Mouse (Mus musculus): ENCODE data around the gene Ak6. TPM values are rescaled to one million over a fixed set of nuclear protein-coding genes. Genes with fewer than 3 reads are reported as not detected.

Ak6 gene
- polyA plus RNA-seq, 1 experiment from 2014 or later = 328 TPM

DNA sequence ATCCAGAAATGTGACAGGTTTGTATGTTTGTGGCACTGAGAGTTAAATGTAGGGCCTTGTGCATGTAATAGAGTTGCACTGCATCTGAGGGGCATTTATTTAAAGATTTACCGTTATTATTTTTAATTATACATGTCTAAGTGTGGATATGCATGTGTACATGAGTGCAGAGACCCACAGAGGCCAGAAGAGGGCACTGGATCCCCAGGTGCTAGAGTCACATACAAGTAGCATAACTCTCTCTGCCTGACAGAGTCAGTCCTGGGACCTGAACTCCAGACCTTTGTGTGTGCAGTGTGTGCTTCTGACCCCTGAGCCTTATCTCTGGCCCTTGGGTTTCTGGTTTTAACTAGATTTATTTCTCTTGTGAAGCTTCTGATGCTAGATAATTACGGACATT is 33.6 kb downstream of the Ak6 start:
- Histone ChIP-seq H3K27ac (ENCODE audit: low read depth, low read length) (no peak overlapping the region), H3K36me3 (ENCODE audit: control insufficient read depth, insufficient read depth, low read length) (no peaks in the 10 kb centered on the region), H3K4me1 (replicated peaks; ENCODE audit: control insufficient read depth, insufficient read depth, low read length) (no peaks in the 10 kb centered on the region), H3K9ac (ENCODE audit: low read depth, low read length) (no peak overlapping the region), H3K4me3 (ENCODE audit: low read depth, low read length) (no peak overlapping the region), H3K9me3 (ENCODE audit: control insufficient read depth, low read length) (no peaks in the 10 kb centered on the region), H3K27me3 (replicated peaks; ENCODE audit: control insufficient read depth, insufficient read depth, low read length) (no peaks in the 10 kb centered on the region), H3K4me2 (no peak overlapping the region)
- WGBS = 49% methylated on average over 2 of the region's 2 CpGs
- DNase-seq (ENCODE audit: low spot score) = no peak
- ATAC-seq (replicated peaks; ENCODE audit: low FRiP score) = no peak

DNA sequence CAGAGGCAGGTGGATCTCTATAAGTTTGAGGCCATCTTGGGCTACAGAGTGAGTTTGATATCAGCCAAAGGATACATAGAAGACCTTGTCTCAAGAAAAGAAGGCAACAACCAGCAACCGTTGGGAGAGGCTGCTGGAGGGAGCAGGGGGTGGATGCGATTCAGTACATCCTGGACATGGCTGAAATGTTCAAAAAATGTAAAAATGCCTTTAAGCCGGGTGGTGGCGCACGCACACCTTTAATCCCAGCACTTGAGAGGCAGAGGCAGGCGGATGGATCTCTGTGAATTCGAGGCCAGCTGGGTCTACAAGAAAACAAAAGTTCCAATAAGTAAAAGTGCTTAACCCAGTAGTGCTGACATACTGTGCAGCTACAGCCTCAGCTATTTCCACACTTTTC is 36.7 kb downstream of the Ak6 start:
- no peak for ATAC-seq (replicated peaks; ENCODE audit: low FRiP score)
- 64% methylated on average over 7 of the region's 7 CpGs for WGBS
- H3K4me2 ChIP-seq = no peak overlapping the region
- no peaks in the 10 kb centered on the region for H3K9me3 ChIP-seq (ENCODE audit: control insufficient read depth, low read length)
- no peaks in the 10 kb centered on the region for H3K36me3 ChIP-seq (ENCODE audit: control insufficient read depth, insufficient read depth, low read length)
- H3K27me3 ChIP-seq (replicated peaks; ENCODE audit: control insufficient read depth, insufficient read depth, low read length) = no peaks in the 10 kb centered on the region
- DNase-seq (ENCODE audit: low spot score) = no peak
- H3K4me1 ChIP-seq (replicated peaks; ENCODE audit: control insufficient read depth, insufficient read depth, low read length) = no peaks in the 10 kb centered on the region
- no peak overlapping the region for H3K9ac ChIP-seq (ENCODE audit: low read depth, low read length)
- no peak overlapping the region for H3K27ac ChIP-seq (ENCODE audit: low read depth, low read length)
- H3K4me3 ChIP-seq (ENCODE audit: low read depth, low read length) = no peak overlapping the region

DNA sequence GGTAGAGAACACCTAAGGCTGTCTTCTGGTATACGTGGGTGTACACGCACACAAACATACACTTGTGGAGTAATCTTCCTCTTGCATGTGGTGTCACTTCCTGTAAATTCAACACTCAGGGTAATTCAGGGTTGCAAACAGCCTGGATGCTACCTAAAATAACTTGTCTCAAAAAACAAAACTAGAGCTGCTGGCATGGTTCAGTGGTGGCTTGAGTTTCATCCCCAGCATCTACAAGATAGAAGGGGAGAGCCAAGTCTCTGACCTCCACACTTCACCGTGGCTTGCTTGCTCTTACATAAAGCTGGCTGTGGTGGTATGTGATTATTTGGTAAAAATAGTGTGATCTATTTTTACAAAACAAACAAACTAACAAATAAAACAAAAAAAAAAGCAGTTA is 46.8 kb downstream of the Ak6 start:
- Histone ChIP-seq H3K9me3 (ENCODE audit: control insufficient read depth, low read length) (no peaks in the 10 kb centered on the region), H3K4me2 (no peak overlapping the region), H3K4me3 (ENCODE audit: low read depth, low read length) (no peak overlapping the region), H3K4me1 (replicated peaks; ENCODE audit: control insufficient read depth, insufficient read depth, low read length) (no peaks in the 10 kb centered on the region), H3K36me3 (ENCODE audit: control insufficient read depth, insufficient read depth, low read length) (peaks cover 11% of the 10 kb centered on the region; the same call in 1 of the 2 replicates), H3K27ac (ENCODE audit: low read depth, low read length) (no peak overlapping the region), H3K27me3 (replicated peaks; ENCODE audit: control insufficient read depth, insufficient read depth, low read length) (no peaks in the 10 kb centered on the region), H3K9ac (ENCODE audit: low read depth, low read length) (no peak overlapping the region)
- ATAC-seq (replicated peaks; ENCODE audit: low FRiP score) (no peak), DNase-seq (ENCODE audit: low spot score) (no peak)
- 75% methylated on average over 3 of the region's 3 CpGs for whole genome bisulfite sequencing

DNA sequence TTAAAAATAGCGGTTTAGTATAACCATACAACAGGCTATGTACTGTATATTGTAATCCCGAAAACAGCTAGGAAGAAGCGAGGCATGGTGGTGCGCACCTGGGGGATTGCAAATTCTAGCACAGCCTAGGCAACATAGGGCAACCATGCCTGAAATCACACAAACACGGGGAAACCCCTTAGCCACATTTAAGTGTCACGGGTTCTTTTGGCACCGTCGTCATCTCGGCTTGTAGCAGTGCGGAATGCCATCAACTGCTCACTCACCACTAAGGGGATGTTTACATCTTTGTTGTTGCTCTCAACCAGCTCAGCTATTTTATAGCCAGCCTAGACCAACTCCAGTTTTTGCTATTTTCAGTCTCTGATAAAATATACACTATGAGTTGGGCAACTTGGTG is 48.1 kb downstream of the Ak6 start:
- Histone ChIP-seq H3K9me3 (ENCODE audit: control insufficient read depth, low read length) (no peaks in the 10 kb centered on the region), H3K9ac (ENCODE audit: low read depth, low read length) (no peak overlapping the region), H3K4me3 (ENCODE audit: low read depth, low read length) (no peak overlapping the region), H3K27me3 (replicated peaks; ENCODE audit: control insufficient read depth, insufficient read depth, low read length) (no peaks in the 10 kb centered on the region), H3K4me1 (replicated peaks; ENCODE audit: control insufficient read depth, insufficient read depth, low read length) (no peaks in the 10 kb centered on the region), H3K36me3 (ENCODE audit: control insufficient read depth, insufficient read depth, low read length) (peaks cover 22% of the 10 kb centered on the region), H3K4me2 (no peak overlapping the region), H3K27ac (ENCODE audit: low read depth, low read length) (no peak overlapping the region)
- WGBS = 95% methylated on average over 10 of the region's 10 CpGs
- DNase-seq (ENCODE audit: low spot score) (no peak), ATAC-seq (replicated peaks; ENCODE audit: low FRiP score) (no peak)

DNA sequence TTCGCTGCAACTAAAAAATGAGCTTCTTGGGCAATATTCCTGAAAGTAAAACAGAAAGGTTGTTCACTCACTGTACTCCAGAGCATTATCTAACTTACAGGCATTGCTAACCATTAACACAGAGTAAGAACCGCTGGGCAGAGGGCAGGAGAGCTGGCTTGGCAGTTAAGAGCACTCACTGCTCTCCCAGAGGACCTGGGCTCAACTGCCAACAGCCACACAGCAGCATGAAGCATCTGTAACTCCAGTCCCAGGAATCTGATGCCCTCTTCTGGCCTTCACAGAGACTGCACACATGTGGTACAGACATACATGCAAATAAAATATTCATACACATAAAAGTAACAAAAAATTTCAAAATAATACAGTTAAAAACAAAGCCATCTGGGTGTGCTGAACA is 52.7 kb downstream of the Ak6 start:
- no peak overlapping the region for H3K4me2 ChIP-seq
- WGBS = 93% methylated on average over 2 of the region's 2 CpGs
- no peak; the same call in 1 of the 2 replicates for ATAC-seq (replicated peaks; ENCODE audit: low FRiP score)
- no peak overlapping the region for H3K27ac ChIP-seq (ENCODE audit: low read depth, low read length)
- H3K27me3 ChIP-seq (replicated peaks; ENCODE audit: control insufficient read depth, insufficient read depth, low read length) = no peaks in the 10 kb centered on the region
- H3K4me1 ChIP-seq (replicated peaks; ENCODE audit: control insufficient read depth, insufficient read depth, low read length) = no peaks in the 10 kb centered on the region
- H3K9me3 ChIP-seq (ENCODE audit: control insufficient read depth, low read length) = no peaks in the 10 kb centered on the region
- no peak for DNase-seq (ENCODE audit: low spot score)
- H3K4me3 ChIP-seq (ENCODE audit: low read depth, low read length) = no peak overlapping the region
- no peak overlapping the region for H3K9ac ChIP-seq (ENCODE audit: low read depth, low read length)
- H3K36me3 ChIP-seq (ENCODE audit: control insufficient read depth, insufficient read depth, low read length) = peaks cover 52% of the 10 kb centered on the region

DNA sequence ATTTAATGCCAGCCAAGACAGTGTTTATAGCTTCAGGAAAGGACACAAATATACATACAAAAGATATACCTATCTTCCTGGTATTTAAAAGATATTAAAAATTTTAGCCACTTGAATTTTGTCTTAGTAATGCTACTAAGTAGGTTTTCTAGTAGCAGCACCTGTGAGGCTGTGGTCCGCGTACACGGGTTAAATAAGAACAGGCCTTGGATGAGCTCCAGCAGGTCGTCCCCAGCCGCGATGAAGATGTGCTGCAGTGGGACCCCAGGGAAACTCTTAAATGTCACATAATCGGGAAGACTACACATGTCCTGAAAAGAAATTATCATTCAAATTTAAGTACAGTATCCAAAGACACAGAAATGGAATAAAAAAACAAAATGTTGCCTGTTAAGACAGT is 55.4 kb downstream of the Ak6 start:
- no peak overlapping the region for H3K9ac ChIP-seq (ENCODE audit: low read depth, low read length)
- no peak for ATAC-seq (replicated peaks; ENCODE audit: low FRiP score)
- peaks cover 56% of the 10 kb centered on the region for H3K36me3 ChIP-seq (ENCODE audit: control insufficient read depth, insufficient read depth, low read length)
- H3K27ac ChIP-seq (ENCODE audit: low read depth, low read length) = no peak overlapping the region
- WGBS = 94% methylated on average over 7 of the region's 7 CpGs
- no peak for DNase-seq (ENCODE audit: low spot score)
- H3K27me3 ChIP-seq (replicated peaks; ENCODE audit: control insufficient read depth, insufficient read depth, low read length) = no peaks in the 10 kb centered on the region
- H3K4me2 ChIP-seq = no peak overlapping the region
- H3K4me1 ChIP-seq (replicated peaks; ENCODE audit: control insufficient read depth, insufficient read depth, low read length) = no peaks in the 10 kb centered on the region
- H3K4me3 ChIP-seq (ENCODE audit: low read depth, low read length) = no peak overlapping the region
- H3K9me3 ChIP-seq (ENCODE audit: control insufficient read depth, low read length) = no peaks in the 10 kb centered on the region

DNA sequence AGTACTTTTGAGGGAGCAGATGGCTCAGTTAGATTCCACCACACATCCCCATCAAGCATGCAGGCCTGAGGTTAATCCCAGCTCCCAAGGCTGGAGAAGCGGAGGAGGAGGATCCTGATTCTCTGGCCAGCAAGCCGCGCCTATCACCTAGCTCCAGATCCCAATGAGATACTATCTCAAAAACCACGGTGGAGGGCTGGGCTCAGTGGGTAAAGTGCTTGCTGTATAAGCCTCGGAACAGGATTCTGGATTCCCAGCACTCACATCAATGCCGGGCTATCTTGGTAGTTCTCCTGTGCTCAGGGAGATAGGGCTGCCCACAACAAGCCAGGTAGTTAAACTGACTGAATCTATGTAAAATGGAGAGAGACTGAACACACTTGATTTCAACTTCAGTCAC is 64.7 kb downstream of the Ak6 start:
- Histone ChIP-seq H3K27ac (ENCODE audit: low read depth, low read length) (no peak overlapping the region), H3K9me3 (ENCODE audit: control insufficient read depth, low read length) (no peaks in the 10 kb centered on the region), H3K9ac (ENCODE audit: low read depth, low read length) (no peak overlapping the region), H3K4me2 (no peak overlapping the region), H3K27me3 (replicated peaks; ENCODE audit: control insufficient read depth, insufficient read depth, low read length) (no peaks in the 10 kb centered on the region), H3K4me1 (replicated peaks; ENCODE audit: control insufficient read depth, insufficient read depth, low read length) (no peaks in the 10 kb centered on the region), H3K36me3 (ENCODE audit: control insufficient read depth, insufficient read depth, low read length) (peaks cover 34% of the 10 kb centered on the region), H3K4me3 (ENCODE audit: low read depth, low read length) (no peak overlapping the region)
- no peak for DNase-seq (ENCODE audit: low spot score)
- ATAC-seq (replicated peaks; ENCODE audit: low FRiP score) = no peak
- WGBS = 79% methylated on average over 6 of the region's 6 CpGs

Other genes starting within 250 kb of the Ak6 start
- gene Naip1, start 198.1 kb upstream of the Ak6 start, polyA plus RNA-seq (2014; fragmentation: Nextera tagmentation; extraction: Ambion mirVana) = not detected in 2 replicates
- gene Gtf2h2, start 158.4 kb upstream of the Ak6 start, polyA plus RNA-seq (2014; fragmentation: Nextera tagmentation; extraction: Ambion mirVana) = 83.2 and 86.6 TPM in 2 replicates
- 8.5 and 9.4 TPM in 2 replicates for gene Ocln, start 98.3 kb upstream of the Ak6 start, polyA plus RNA-seq (2014; fragmentation: Nextera tagmentation; extraction: Ambion mirVana)
- gene Marveld2, start 34.0 kb upstream of the Ak6 start, polyA plus RNA-seq (2014; fragmentation: Nextera tagmentation; extraction: Ambion mirVana) = 9.1 and 9.5 TPM in 2 replicates
- 32.1 and 33.5 TPM in 2 replicates for gene Rad17, start 72 bp downstream of the Ak6 start, polyA plus RNA-seq (2014; fragmentation: Nextera tagmentation; extraction: Ambion mirVana)
- gene Taf9, start 600 bp downstream of the Ak6 start, polyA plus RNA-seq (2014; fragmentation: Nextera tagmentation; extraction: Ambion mirVana) = 25.1 and 26.0 TPM in 2 replicates
- 8.1 and 8.8 TPM in 2 replicates for gene Ccdc125, start 18.7 kb downstream of the Ak6 start, polyA plus RNA-seq (2014; fragmentation: Nextera tagmentation; extraction: Ambion mirVana)
- gene Cdk7, start 80.0 kb downstream of the Ak6 start, polyA plus RNA-seq (2014; fragmentation: Nextera tagmentation; extraction: Ambion mirVana) = 92.0 and 97.2 TPM in 2 replicates
- 238 and 241 TPM in 2 replicates for gene Mrps36, start 93.7 kb downstream of the Ak6 start, polyA plus RNA-seq (2014; fragmentation: Nextera tagmentation; extraction: Ambion mirVana)
- 73.0 and 77.5 TPM in 2 replicates for gene Cenph, start 124.9 kb downstream of the Ak6 start, polyA plus RNA-seq (2014; fragmentation: Nextera tagmentation; extraction: Ambion mirVana)
- 343 and 384 TPM in 2 replicates for gene Ccnb1, start 135.6 kb downstream of the Ak6 start, polyA plus RNA-seq (2014; fragmentation: Nextera tagmentation; extraction: Ambion mirVana)
- 56.2 and 61.6 TPM in 2 replicates for gene Slc30a5, start 182.4 kb downstream of the Ak6 start, polyA plus RNA-seq (2014; fragmentation: Nextera tagmentation; extraction: Ambion mirVana)

Data from liver, embryonic 11.5 days (tissue).